Mouse (Mus musculus): ENCODE data around the gene Timeless.
"Not testable (repeated sequence)": the region's sequence is repeated elsewhere in the genome, so short reads cannot be mapped to it uniquely, and the experiment has no call there.

Timeless gene

GRCm38 (mm10) chr10:128240131-128240530 is 8.3 kb downstream of the Timeless start:
- in situ Hi-C loops (cut with MboI; ENCODE audit: low pct_unique_long_range_greater_than_20kb in 1 of 2, low sequenced_read_pairs in 2 of 2, unreplicated experiment in 1 of 2): no loop called here

- in situ Hi-C loops (cut with MboI; ENCODE audit: low pct_unique_long_range_greater_than_20kb in 1 of 2, low sequenced_read_pairs in 2 of 2, unreplicated experiment in 1 of 2): no loop called here
These were observed 11.4 kb downstream of the Timeless start for GRCm38 (mm10) chr10:128243252-128243651.

GRCm38 (mm10) chr10:128244121-128244520 is 12.3 kb downstream of the Timeless start:
- in situ Hi-C loops (cut with MboI; ENCODE audit: low pct_unique_long_range_greater_than_20kb in 1 of 2, low sequenced_read_pairs in 2 of 2, unreplicated experiment in 1 of 2): no loop called here

DNA sequence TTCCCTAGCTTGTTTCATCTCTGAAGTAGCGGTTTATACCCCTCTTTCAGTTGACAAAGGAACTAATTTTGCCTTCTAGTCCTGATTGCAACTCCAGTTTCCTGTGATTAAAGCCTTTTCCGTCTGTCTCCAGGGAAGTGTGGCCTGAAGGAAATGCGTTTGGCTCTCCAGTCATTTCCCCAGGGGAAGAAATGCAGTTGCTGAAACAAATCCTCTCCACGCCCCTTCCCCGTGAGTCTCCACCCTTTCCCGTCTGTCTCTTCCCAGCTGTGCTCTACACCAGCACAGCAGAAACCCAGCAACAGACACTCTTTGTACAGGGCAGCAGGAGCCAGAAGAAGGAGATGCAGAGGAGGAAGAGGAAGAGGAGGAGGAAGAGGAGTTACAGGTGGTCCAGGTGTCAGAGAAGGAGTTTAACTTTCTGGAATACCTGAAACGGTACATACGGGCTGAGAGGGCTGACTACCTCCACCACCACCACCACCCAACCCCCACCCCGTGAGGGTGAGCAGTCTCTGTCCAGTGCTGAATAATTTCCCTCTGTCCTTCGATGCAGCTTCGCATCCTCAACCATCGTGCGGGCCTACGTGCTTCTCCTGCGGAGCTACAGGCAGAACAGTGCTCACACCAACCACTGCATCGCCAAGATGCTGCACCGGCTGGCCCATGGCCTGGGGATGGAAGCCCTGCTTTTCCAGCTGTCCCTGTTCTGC is 15.3 kb downstream of the Timeless start:
- in situ Hi-C loops (cut with MboI; ENCODE audit: low pct_unique_long_range_greater_than_20kb in 1 of 2, low sequenced_read_pairs in 2 of 2, unreplicated experiment in 1 of 2): no loop called here

DNA sequence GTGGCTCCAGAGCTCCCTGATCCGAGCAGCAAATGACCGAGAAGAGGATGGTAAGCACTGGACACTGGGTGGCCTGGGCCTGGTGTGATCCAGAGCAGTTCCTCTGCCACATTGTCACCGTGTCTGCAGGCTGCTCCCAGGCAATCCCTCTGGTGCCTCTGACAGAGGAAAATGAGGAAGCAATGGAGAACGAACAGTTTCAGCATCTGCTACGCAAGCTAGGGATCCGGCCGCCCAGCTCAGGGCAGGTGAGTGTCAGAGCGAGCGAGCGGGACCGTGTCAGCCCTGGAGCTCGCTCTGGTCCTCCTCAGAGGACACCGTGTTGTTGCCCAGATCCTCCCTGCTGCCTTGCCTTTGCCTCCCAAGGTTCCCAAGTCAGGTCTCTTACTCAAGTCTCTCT is 18.7 kb downstream of the Timeless start:
- in situ Hi-C loops (cut with MboI; ENCODE audit: low pct_unique_long_range_greater_than_20kb in 1 of 2, low sequenced_read_pairs in 2 of 2, unreplicated experiment in 1 of 2): no loop called here

DNA sequence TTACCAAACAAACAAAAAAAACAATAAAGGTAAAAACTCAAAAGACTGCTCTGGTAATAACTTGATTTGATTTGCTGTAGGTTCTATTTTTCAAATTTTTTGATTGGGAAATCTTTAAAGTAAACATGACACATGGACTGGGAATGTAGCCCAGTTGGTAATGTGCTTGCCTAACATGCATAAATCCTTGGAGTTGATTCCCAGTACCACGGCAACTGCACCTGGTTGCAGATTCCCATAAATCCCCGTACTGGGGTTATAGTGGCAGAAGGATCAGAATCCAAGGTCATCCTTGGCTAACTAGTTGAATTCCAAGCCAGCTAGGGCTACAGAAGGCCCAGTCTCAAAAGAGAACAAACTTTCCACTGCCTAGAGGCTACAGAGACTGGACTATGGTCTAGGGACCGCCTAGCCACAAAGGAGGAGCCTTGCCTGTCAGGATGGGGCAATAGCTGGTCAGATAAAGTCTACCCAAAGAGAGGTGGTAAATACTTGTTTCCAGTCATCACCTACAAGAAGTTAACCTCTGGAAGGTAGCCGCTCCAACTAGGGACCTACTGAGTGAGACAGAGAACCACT is 21.9 kb downstream of the Timeless start, which contains the start of gene Apon:
Gene Apon, plus strand, starts transcription at position 420 of the 579 bp plus-strand sequence.
- in situ Hi-C loops (cut with MboI; ENCODE audit: low pct_unique_long_range_greater_than_20kb in 1 of 2, low sequenced_read_pairs in 2 of 2, unreplicated experiment in 1 of 2): no loop called here

DNA sequence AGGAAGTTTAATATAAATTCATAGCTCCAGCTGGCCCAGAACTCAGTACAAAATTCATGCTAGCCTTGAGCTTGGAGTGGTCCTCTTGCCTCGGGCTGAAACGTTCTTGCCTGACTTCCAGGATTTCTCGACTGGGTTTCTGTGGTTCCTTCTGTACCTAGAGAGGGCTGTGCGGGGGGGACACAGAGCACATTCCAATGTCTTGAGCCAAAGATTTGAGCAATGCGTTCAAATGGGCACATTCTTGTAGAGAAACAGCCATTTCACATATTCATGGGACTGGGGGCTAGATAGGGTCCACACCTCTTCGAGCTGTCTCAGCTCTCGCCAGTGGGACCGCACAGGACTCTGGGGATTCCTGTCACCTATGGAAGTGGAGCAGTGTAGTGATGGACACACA is 24.1 kb downstream of the Timeless start:
- in situ Hi-C loops (cut with MboI; ENCODE audit: low pct_unique_long_range_greater_than_20kb in 1 of 2, low sequenced_read_pairs in 2 of 2, unreplicated experiment in 1 of 2): no loop called here

- in situ Hi-C loops (cut with MboI; ENCODE audit: low pct_unique_long_range_greater_than_20kb in 1 of 2, low sequenced_read_pairs in 2 of 2, unreplicated experiment in 1 of 2): no loop called here
These were observed 24.5 kb downstream of the Timeless start for GRCm38 (mm10) chr10:128256328-128256727.

GRCm38 (mm10) chr10:128258953-128259352 is 27.1 kb downstream of the Timeless start:
- in situ Hi-C loops (cut with MboI; ENCODE audit: low pct_unique_long_range_greater_than_20kb in 1 of 2, low sequenced_read_pairs in 2 of 2, unreplicated experiment in 1 of 2): no loop called here

- in situ Hi-C loops (cut with MboI; ENCODE audit: low pct_unique_long_range_greater_than_20kb in 1 of 2, low sequenced_read_pairs in 2 of 2, unreplicated experiment in 1 of 2): no loop called here
These were observed 28.1 kb downstream of the Timeless start for GRCm38 (mm10) chr10:128259946-128260345.

DNA sequence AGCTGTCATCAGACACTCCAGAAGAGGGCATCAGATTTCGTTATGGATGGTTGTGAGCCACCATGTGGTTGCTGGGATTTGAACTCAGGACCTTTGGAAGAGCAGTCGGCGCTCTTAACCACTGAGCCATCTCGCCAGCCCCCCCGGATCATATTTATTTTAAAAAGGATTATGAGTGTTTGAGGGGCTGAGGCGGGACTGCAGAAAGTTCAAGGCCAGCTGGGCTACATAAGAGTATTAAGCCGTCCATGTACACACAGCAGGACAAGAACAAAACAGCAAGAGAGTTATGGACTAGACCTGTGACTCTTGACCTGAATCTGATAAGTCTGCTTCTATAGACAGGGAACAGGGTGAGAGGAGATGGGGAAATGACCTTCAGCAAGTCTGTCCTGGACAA is 28.5 kb downstream of the Timeless start:
- in situ Hi-C loops (cut with MboI; ENCODE audit: low pct_unique_long_range_greater_than_20kb in 1 of 2, low sequenced_read_pairs in 2 of 2, unreplicated experiment in 1 of 2): not testable (repeated sequence)

- in situ Hi-C loops (cut with MboI; ENCODE audit: low pct_unique_long_range_greater_than_20kb in 1 of 2, low sequenced_read_pairs in 2 of 2, unreplicated experiment in 1 of 2): no loop called here
These were observed 30.4 kb downstream of the Timeless start for GRCm38 (mm10) chr10:128262300-128262699.

DNA sequence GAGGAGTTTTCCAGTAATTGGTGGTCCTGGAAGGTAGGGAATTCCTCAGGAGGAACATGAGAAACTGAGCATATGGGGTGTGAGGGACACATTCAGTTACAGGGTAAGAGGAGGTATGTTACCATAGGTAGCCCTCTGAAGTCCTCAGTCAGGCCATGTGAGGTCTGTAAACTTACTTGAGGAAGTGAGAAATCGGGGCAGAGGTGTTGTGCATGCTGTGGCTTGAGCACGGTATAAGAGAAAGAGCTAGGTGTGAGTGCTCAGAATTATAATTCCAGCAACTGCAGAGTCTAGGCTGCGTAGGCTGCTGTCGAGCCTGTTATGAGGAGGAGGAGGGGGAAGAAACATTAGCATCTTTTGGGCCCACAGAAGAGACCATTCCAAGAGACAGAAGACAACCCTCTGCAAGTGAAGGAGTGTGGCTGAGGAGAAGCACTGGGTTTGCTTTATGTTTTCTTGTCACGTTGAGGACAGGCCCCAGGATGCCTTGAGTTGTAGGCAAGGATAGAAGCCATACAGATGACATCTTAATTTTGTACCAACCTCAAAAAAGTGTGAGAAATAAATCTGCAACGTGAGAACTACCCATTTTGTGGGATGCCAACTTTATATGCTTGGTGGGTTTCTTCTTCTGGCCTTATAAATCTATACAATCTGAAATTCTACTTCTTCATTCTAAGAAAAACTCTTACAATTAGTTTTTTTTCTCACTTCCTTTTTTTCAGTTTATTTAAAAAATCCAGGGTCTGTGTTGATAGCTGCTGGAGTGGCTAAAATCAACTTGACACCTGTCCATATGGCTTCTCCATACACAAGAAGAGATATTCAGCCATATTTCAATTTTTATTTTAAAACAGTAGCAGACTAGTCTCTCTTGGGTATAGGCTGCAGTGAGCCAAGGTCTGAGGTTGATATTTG is 31.8 kb downstream of the Timeless start:
- in situ Hi-C loops (cut with MboI; ENCODE audit: low pct_unique_long_range_greater_than_20kb in 1 of 2, low sequenced_read_pairs in 2 of 2, unreplicated experiment in 1 of 2): no loop called here

DNA sequence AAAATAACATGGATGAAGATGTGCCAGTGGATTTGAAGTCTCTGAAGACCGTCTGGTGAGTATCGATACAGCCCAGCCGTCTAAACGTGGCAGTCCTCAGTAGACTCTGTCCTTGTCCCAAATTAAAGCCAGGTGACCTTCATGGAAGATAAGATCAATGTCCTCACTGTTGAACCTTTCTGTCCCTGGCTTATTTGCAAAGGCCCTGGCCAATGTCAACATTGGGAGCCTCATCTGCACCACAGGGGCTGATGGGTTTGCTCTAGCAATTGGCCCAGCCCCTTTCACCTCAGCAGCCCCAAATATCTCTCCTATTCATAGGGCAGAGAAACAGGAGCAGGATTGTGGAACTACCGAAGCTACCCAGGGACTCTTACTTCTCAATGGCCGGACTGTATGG is 36.5 kb downstream of the Timeless start, which contains the start of gene Apof:
Gene Apof, plus strand, starts transcription at position 301 of the 400 bp plus-strand sequence.
- in situ Hi-C loops (cut with MboI; ENCODE audit: low pct_unique_long_range_greater_than_20kb in 1 of 2, low sequenced_read_pairs in 2 of 2, unreplicated experiment in 1 of 2): no loop called here

GRCm38 (mm10) chr10:128269206-128269910 is 37.5 kb downstream of the Timeless start:
- in situ Hi-C loops (cut with MboI; ENCODE audit: low pct_unique_long_range_greater_than_20kb in 1 of 2, low sequenced_read_pairs in 2 of 2, unreplicated experiment in 1 of 2): no loop called here

DNA sequence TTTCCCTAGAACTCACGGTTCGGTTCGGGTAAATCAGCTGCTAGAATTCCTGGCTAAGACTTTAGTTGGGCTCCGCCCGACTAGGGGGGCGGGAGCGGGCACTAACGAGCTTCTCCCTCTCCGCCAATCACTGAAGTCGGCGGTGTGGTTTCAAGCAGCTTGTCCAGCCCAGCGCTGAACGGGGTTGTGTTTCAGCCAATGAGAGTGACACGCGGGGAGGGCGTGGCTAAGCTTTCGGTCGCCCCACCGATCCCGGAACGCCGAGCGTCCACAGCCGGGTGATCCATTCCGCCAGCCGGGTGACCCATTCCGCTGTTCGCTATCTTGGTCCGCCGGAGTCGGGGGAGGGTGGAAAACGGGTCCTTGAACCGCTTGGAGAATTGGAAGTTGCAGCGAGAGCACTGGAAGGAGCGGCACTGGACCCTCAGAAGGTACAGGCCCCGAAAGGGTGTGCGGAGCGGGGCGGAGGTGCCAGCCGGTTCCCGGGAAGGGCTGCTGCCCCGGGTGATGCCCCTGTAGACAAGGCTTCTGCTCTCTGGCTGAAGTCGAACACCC is 38.5 kb downstream of the Timeless start, which contains the start of gene Stat2:
Gene Stat2, plus strand, starts transcription at position 273 of the 555 bp plus-strand sequence.
- in situ Hi-C loops (cut with MboI; ENCODE audit: low pct_unique_long_range_greater_than_20kb in 1 of 2, low sequenced_read_pairs in 2 of 2, unreplicated experiment in 1 of 2): no loop called here

DNA sequence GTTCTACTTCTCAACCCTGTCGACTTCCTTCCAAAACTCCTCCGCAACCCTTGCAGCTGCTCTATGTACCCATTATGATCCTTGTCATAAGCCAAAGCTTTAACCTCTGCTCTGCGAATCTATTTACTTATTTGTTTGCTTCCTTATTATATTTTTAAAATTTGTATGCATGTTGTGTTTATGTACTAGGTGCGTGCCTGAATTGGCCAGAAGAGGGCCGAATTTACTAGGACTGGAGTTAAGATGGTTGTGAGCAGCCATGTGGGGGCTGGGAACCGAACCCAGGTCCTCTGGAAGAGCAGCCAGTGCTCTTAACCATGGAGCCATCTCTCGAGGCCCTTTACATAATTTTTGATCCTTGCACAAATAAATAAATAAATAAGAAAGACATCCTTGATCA is 39.0 kb downstream of the Timeless start:
- in situ Hi-C loops (cut with MboI; ENCODE audit: low pct_unique_long_range_greater_than_20kb in 1 of 2, low sequenced_read_pairs in 2 of 2, unreplicated experiment in 1 of 2): no loop called here

GRCm38 (mm10) chr10:128271883-128272282 is 40.0 kb downstream of the Timeless start:
- in situ Hi-C loops (cut with MboI; ENCODE audit: low pct_unique_long_range_greater_than_20kb in 1 of 2, low sequenced_read_pairs in 2 of 2, unreplicated experiment in 1 of 2): no loop called here
